Mouse (Mus musculus): ENCODE data around the gene Mip. TPM values are rescaled to one million over a fixed set of nuclear protein-coding genes. Genes with fewer than 3 reads are reported as not detected.
A peak's percentile ranks its signal among the peaks of the same experiment; 100 is the strongest.

Mip gene
- polyA plus RNA-seq, 2 experiments = 0.17 to 0.88 TPM

DNA sequence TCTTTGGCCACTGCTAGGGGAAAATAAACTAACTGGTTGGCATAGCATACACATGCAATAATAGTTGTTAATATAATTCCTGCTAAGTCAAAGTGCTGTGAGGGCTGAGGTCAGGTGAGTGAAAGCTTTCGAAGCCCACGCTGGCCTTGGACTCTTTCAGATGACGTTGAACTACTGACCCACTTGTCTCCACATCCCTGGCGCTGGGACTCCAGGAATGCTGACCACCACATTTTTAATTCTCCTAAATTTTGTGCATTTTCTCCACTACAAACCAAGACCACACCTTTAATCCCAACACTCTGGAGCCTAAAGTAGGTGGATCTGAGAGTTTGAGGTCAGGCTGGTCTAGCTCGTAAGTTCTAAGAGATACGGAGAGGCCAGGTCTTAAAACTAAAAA, 32.5 kb upstream of the Mip start:
- no peak overlapping the region for H3K4me3 ChIP-seq (replicated peaks; ENCODE audit: low read length)
- no peak overlapping the region for H3K9ac ChIP-seq (ENCODE audit: low read depth, low read length, severe bottlenecking)
- no peak overlapping the region for H3K27ac ChIP-seq (replicated peaks; ENCODE audit: low read depth, low read length)
- H3K4me2 ChIP-seq (replicated peaks; ENCODE audit: low read depth, low read length, severe bottlenecking) = no peak overlapping the region
- DNase-seq (ENCODE audit: low spot score) = no peak
- H3K36me3 ChIP-seq (ENCODE audit: control insufficient read depth, insufficient read depth, low read length) = no peaks in the 10 kb centered on the region
- 85% methylated on average over 6 of the region's 6 CpGs for WGBS
- no peak for ATAC-seq (ENCODE audit: low FRiP score, low read depth)
- H3K4me1 ChIP-seq (ENCODE audit: control insufficient read depth, insufficient read depth, low read length) = peaks cover 4% of the 10 kb centered on the region; the same call in 1 of the 2 replicates
- H3K9me3 ChIP-seq (ENCODE audit: control insufficient read depth, low read length) = no peaks in the 10 kb centered on the region
- no peak for TF ChIP-seq POLR2A (IDR thresholded peaks at IDR 0.05; ENCODE audit: borderline replicate concordance, extremely low read depth, insufficient read depth, insufficient read length)
- peaks cover 21% of the 10 kb centered on the region for H3K27me3 ChIP-seq (ENCODE audit: control insufficient read depth, insufficient read depth, low read length)

DNA sequence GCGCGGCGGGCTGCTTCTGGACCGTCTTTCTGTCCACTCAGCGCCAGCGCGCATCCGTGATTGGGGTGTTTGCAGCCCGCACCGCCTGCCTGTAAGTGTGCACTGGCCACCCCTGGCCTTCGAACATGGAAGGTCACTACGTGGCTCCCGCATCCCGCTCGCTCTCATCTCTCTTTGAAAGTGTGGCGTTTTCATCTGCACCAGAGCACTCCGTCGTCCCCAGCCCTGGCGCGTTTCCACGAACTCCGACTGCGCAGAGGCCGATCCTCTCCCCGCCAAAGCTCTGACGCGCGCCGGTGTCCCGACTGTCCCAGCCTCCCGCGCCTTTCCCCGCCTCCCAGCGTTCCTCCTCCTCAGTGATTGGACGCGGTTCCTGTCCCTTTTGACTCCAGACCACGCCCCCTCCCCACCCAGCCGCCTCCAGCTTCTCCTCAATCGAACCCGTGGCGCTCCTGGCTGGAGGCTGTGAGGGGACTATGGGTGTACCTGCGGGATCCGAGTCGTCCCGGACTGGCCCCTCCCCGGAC, 31.6 kb upstream of the Mip start, which contains the start of gene Gls2:
Gene Gls2 (plus strand): TSS at position 434 of the 527 bp plus-strand sequence.
- Histone ChIP-seq H3K36me3 (ENCODE audit: control insufficient read depth, insufficient read depth, low read length) (no peaks in the 10 kb centered on the region), H3K4me3 (replicated peaks; ENCODE audit: low read length) (peak within 1 kb of the TSS; percentile 69), H3K9me3 (ENCODE audit: control insufficient read depth, low read length) (no peaks in the 10 kb centered on the region), H3K27me3 (ENCODE audit: control insufficient read depth, insufficient read depth, low read length) (peaks cover 21% of the 10 kb centered on the region), H3K4me1 (ENCODE audit: control insufficient read depth, insufficient read depth, low read length) (peaks cover 4% of the 10 kb centered on the region; the same call in 1 of the 2 replicates), H3K4me2 (replicated peaks; ENCODE audit: low read depth, low read length, severe bottlenecking) (peak within 1 kb of the TSS; percentile 99), H3K27ac (replicated peaks; ENCODE audit: low read depth, low read length) (no peak within 1 kb of the TSS), H3K9ac (ENCODE audit: low read depth, low read length, severe bottlenecking) (peak within 1 kb of the TSS; percentile 59)
- ATAC-seq (ENCODE audit: low FRiP score, low read depth) = peak; percentile 98
- TF ChIP-seq POLR2A (IDR thresholded peaks at IDR 0.05; ENCODE audit: borderline replicate concordance, extremely low read depth, insufficient read depth, insufficient read length) = 0 out of 2 replicates have a peak, but pooled peaks have one; percentile 15
- DNase-seq (ENCODE audit: low spot score) = peak; percentile 95
- under 1% methylated on average over 44 of the region's 46 CpGs for WGBS

DNA sequence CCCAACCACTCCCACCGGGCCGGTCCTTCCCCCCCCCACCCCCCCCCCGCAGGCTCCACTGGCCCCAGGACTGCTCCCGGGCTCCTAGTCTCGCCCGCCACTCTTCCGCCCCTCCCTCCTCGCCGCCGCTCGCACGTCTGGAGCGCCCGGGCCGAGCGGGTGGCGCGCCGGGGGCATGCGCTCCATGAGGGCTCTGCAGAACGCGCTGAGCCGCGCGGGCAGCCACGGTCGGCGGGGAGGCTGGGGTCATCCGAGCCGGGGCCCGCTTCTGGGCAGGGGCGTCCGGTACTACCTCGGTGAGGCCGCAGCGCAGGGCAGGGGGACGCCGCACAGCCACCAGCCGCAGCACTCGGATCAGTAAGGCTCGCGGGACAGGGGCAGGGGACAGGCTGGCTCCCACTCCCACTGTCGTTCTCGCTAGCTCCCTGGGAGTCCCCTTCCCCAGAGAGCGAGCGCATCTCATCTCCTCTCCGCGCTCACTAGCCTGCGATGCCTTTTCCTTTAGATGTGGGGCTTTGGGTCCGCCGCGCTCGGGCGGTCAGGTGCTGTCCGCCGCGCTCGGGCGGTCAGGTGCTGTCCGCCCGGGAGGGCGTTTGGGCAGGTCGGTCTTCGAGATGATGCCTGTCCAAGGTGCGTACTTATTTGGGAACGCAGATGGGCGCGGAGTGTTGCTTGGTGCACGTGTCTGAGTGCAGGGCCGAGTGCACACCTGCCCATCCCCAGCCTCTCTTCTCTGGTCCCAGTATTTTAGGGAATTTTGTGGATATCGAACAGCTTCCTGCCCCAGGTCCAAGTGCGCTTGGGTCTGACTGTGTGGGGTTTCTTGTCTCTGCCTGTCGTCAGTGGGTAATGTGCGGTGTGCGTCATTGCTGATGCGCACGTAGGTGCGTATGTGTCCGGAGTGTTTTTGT, 30.8 kb upstream of the Mip start:
- Histone ChIP-seq H3K36me3 (ENCODE audit: control insufficient read depth, insufficient read depth, low read length) (no peaks in the 10 kb centered on the region), H3K27ac (replicated peaks; ENCODE audit: low read depth, low read length) (no peak overlapping the region), H3K4me3 (replicated peaks; ENCODE audit: low read length) (peak overlapping the region; percentile 69), H3K4me1 (ENCODE audit: control insufficient read depth, insufficient read depth, low read length) (peaks cover 4% of the 10 kb centered on the region; the same call in 1 of the 2 replicates), H3K27me3 (ENCODE audit: control insufficient read depth, insufficient read depth, low read length) (peaks cover 21% of the 10 kb centered on the region), H3K4me2 (replicated peaks; ENCODE audit: low read depth, low read length, severe bottlenecking) (peak overlapping the region; percentile 99), H3K9ac (ENCODE audit: low read depth, low read length, severe bottlenecking) (peak overlapping the region; percentile 59), H3K9me3 (ENCODE audit: control insufficient read depth, low read length) (no peaks in the 10 kb centered on the region)
- ATAC-seq (ENCODE audit: low FRiP score, low read depth) (peak; percentile 82), DNase-seq (ENCODE audit: low spot score) (no peak)
- TF ChIP-seq POLR2A (IDR thresholded peaks at IDR 0.05; ENCODE audit: borderline replicate concordance, extremely low read depth, insufficient read depth, insufficient read length) = no peak
- 3% methylated on average over 34 of the region's 79 CpGs for WGBS

DNA sequence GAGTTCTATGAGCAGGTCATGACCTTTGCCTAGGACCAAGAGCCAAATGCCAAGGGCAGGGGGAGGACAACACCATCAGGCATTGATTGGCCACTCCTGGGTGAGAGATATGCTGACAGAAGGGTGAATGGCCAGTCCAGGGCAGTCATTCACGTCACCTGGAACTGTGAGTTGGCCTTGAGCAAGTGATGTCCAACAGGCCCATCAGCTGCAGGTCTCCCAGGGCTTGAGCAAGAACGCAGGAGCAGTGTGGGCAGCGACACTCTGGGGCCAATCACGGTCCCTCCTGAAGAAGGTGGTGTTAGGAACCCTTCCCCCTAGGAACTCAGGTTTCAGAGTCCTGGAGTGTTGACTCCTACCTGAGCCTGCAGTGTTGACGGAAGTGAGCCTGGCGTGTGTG, 23.8 kb upstream of the Mip start:
- DNase-seq (ENCODE audit: low spot score) = no peak
- no peak for TF ChIP-seq POLR2A (IDR thresholded peaks at IDR 0.05; ENCODE audit: borderline replicate concordance, extremely low read depth, insufficient read depth, insufficient read length)
- H3K4me2 ChIP-seq (replicated peaks; ENCODE audit: low read depth, low read length, severe bottlenecking) = no peak overlapping the region
- no peak overlapping the region for H3K27ac ChIP-seq (replicated peaks; ENCODE audit: low read depth, low read length)
- no peaks in the 10 kb centered on the region for H3K4me1 ChIP-seq (ENCODE audit: control insufficient read depth, insufficient read depth, low read length)
- WGBS = 42% methylated on average over 5 of the region's 6 CpGs
- ATAC-seq (ENCODE audit: low FRiP score, low read depth) = no peak
- H3K4me3 ChIP-seq (replicated peaks; ENCODE audit: low read length) = no peak overlapping the region
- no peak overlapping the region for H3K9ac ChIP-seq (ENCODE audit: low read depth, low read length, severe bottlenecking)
- H3K27me3 ChIP-seq (ENCODE audit: control insufficient read depth, insufficient read depth, low read length) = peaks cover 1% of the 10 kb centered on the region; the same call in 1 of the 2 replicates
- peaks cover 5% of the 10 kb centered on the region; the same call in 1 of the 2 replicates for H3K36me3 ChIP-seq (ENCODE audit: control insufficient read depth, insufficient read depth, low read length)
- no peaks in the 10 kb centered on the region for H3K9me3 ChIP-seq (ENCODE audit: control insufficient read depth, low read length)

DNA sequence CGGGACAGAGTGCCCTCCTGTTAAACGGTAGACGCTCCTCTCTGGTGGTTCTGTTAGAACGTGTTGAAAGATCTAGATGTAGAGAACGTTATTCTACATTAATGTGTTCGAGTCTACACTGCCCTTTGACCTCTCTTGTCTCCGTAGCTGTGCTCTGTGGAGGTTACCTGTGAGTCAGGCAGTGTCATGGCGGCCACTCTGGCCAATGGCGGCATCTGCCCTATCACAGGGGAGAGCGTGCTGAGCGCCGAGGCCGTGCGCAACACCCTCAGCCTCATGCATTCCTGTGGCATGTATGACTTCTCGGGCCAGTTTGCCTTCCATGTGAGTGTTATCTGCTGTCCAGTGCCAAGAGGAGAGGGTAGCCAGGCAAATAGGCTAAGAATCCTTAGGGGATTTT, 20.7 kb upstream of the Mip start:
- DNase-seq (ENCODE audit: low spot score) (no peak), ATAC-seq (ENCODE audit: low FRiP score, low read depth) (no peak)
- Histone ChIP-seq H3K27ac (replicated peaks; ENCODE audit: low read depth, low read length) (no peak overlapping the region), H3K36me3 (ENCODE audit: control insufficient read depth, insufficient read depth, low read length) (peaks cover 5% of the 10 kb centered on the region; the same call in 1 of the 2 replicates), H3K27me3 (ENCODE audit: control insufficient read depth, insufficient read depth, low read length) (no peaks in the 10 kb centered on the region), H3K4me1 (ENCODE audit: control insufficient read depth, insufficient read depth, low read length) (no peaks in the 10 kb centered on the region), H3K4me3 (replicated peaks; ENCODE audit: low read length) (no peak overlapping the region), H3K9ac (ENCODE audit: low read depth, low read length, severe bottlenecking) (no peak overlapping the region), H3K4me2 (replicated peaks; ENCODE audit: low read depth, low read length, severe bottlenecking) (no peak overlapping the region), H3K9me3 (ENCODE audit: control insufficient read depth, low read length) (no peaks in the 10 kb centered on the region)
- TF ChIP-seq POLR2A (IDR thresholded peaks at IDR 0.05; ENCODE audit: borderline replicate concordance, extremely low read depth, insufficient read depth, insufficient read length) = no peak
- WGBS = 89% methylated on average over 15 of the region's 15 CpGs
